Mouse (Mus musculus): ENCODE measurements around the gene Klk4. TPM values are rescaled to one million over a fixed set of nuclear protein-coding genes. Genes with fewer than 3 reads are reported as not detected.

The Klk4 gene
- total and polyA plus RNA-seq, 2 experiments from 2014 or later, result 0.71 to 1.1 TPM

- TF ChIP-seq CTCF (IDR thresholded peaks at IDR 0.05; ENCODE audit: low read depth), result no peak
- no peak for DNase-seq
- Histone ChIP-seq H3K4me3 (ENCODE audit: low read depth, low read length) (no peak overlapping the region), H3K27me3 (ENCODE audit: insufficient read depth, low read length) (no peaks in the 10 kb centered on the region), H3K4me2 (ENCODE audit: low read depth) (no peak overlapping the region), H3K9ac (no peak overlapping the region), H3K9me3 (ENCODE audit: low read length) (no peaks in the 10 kb centered on the region), H3K27ac (ENCODE audit: low read depth, low read length) (no peak overlapping the region), H3K4me1 (ENCODE audit: insufficient read depth) (no peaks in the 10 kb centered on the region), H3K36me3 (ENCODE audit: insufficient read depth) (no peaks in the 10 kb centered on the region)
- no peak for ATAC-seq
- WGBS, result 87% methylated on average over 13 of the region's 13 CpGs
These were observed 37.5 kb downstream of the Klk4 start for GRCm38 (mm10) chr7:43918426-43918825.

GRCm38 (mm10) chr7:43918871-43919270, 37.9 kb downstream of the Klk4 start:
- DNase-seq, result no peak
- Histone ChIP-seq H3K9ac (no peak overlapping the region), H3K4me1 (ENCODE audit: insufficient read depth) (no peaks in the 10 kb centered on the region), H3K4me3 (ENCODE audit: low read depth, low read length) (no peak overlapping the region), H3K9me3 (ENCODE audit: low read length) (no peaks in the 10 kb centered on the region), H3K27me3 (ENCODE audit: insufficient read depth, low read length) (no peaks in the 10 kb centered on the region), H3K36me3 (ENCODE audit: insufficient read depth) (no peaks in the 10 kb centered on the region), H3K27ac (ENCODE audit: low read depth, low read length) (no peak overlapping the region), H3K4me2 (ENCODE audit: low read depth) (no peak overlapping the region)
- no peak for TF ChIP-seq CTCF (IDR thresholded peaks at IDR 0.05; ENCODE audit: low read depth)
- 84% methylated on average over 8 of the region's 8 CpGs for WGBS
- ATAC-seq, result no peak

GRCm38 (mm10) chr7:43919559-43920451, 38.8 kb downstream of the Klk4 start:
- H3K27me3 ChIP-seq (ENCODE audit: insufficient read depth, low read length), result no peaks in the 10 kb centered on the region
- ATAC-seq, result peak; percentile 93
- no peak overlapping the region for H3K9ac ChIP-seq
- H3K4me1 ChIP-seq (ENCODE audit: insufficient read depth), result no peaks in the 10 kb centered on the region
- H3K27ac ChIP-seq (ENCODE audit: low read depth, low read length), result no peak overlapping the region
- no peaks in the 10 kb centered on the region for H3K36me3 ChIP-seq (ENCODE audit: insufficient read depth)
- WGBS, result 30% methylated on average over 14 of the region's 14 CpGs
- no peaks in the 10 kb centered on the region for H3K9me3 ChIP-seq (ENCODE audit: low read length)
- peak; percentile 68 for DNase-seq
- no peak overlapping the region for H3K4me2 ChIP-seq (ENCODE audit: low read depth)
- no peak overlapping the region for H3K4me3 ChIP-seq (ENCODE audit: low read depth, low read length)
- peak; percentile 83 for TF ChIP-seq CTCF (IDR thresholded peaks at IDR 0.05; ENCODE audit: low read depth)

- TF ChIP-seq CTCF (IDR thresholded peaks at IDR 0.05; ENCODE audit: low read depth), result no peak
- Histone ChIP-seq H3K27ac (ENCODE audit: low read depth, low read length) (no peak overlapping the region), H3K27me3 (ENCODE audit: insufficient read depth, low read length) (no peaks in the 10 kb centered on the region), H3K9ac (no peak overlapping the region), H3K4me3 (ENCODE audit: low read depth, low read length) (no peak overlapping the region), H3K4me1 (ENCODE audit: insufficient read depth) (no peaks in the 10 kb centered on the region), H3K36me3 (ENCODE audit: insufficient read depth) (no peaks in the 10 kb centered on the region), H3K4me2 (ENCODE audit: low read depth) (no peak overlapping the region), H3K9me3 (ENCODE audit: low read length) (no peaks in the 10 kb centered on the region)
- WGBS, result 95% methylated on average over 3 of the region's 3 CpGs
- DNase-seq (no peak), ATAC-seq (no peak)
These were observed 39.6 kb downstream of the Klk4 start for GRCm38 (mm10) chr7:43920582-43920981.

- Histone ChIP-seq H3K4me3 (ENCODE audit: low read depth, low read length) (no peak overlapping the region), H3K9me3 (ENCODE audit: low read length) (no peaks in the 10 kb centered on the region), H3K4me2 (ENCODE audit: low read depth) (no peak overlapping the region), H3K9ac (no peak overlapping the region), H3K4me1 (ENCODE audit: insufficient read depth) (no peaks in the 10 kb centered on the region), H3K27ac (ENCODE audit: low read depth, low read length) (no peak overlapping the region), H3K27me3 (ENCODE audit: insufficient read depth, low read length) (no peaks in the 10 kb centered on the region), H3K36me3 (ENCODE audit: insufficient read depth) (no peaks in the 10 kb centered on the region)
- DNase-seq (no peak), ATAC-seq (no peak)
- TF ChIP-seq CTCF (IDR thresholded peaks at IDR 0.05; ENCODE audit: low read depth), result no peak
- WGBS, result 93% methylated on average over 6 of the region's 6 CpGs
These were observed 40.1 kb downstream of the Klk4 start for GRCm38 (mm10) chr7:43921087-43921486.

GRCm38 (mm10) chr7:43921941-43922340, 41.0 kb downstream of the Klk4 start:
- ATAC-seq (no peak), DNase-seq (no peak)
- Histone ChIP-seq H3K4me2 (ENCODE audit: low read depth) (no peak overlapping the region), H3K4me3 (ENCODE audit: low read depth, low read length) (no peak overlapping the region), H3K9ac (no peak overlapping the region), H3K9me3 (ENCODE audit: low read length) (no peaks in the 10 kb centered on the region), H3K27ac (ENCODE audit: low read depth, low read length) (no peak overlapping the region), H3K27me3 (ENCODE audit: insufficient read depth, low read length) (no peaks in the 10 kb centered on the region), H3K36me3 (ENCODE audit: insufficient read depth) (no peaks in the 10 kb centered on the region), H3K4me1 (ENCODE audit: insufficient read depth) (no peaks in the 10 kb centered on the region)
- WGBS, result 82% methylated on average over 2 of the region's 2 CpGs
- no peak for TF ChIP-seq CTCF (IDR thresholded peaks at IDR 0.05; ENCODE audit: low read depth)

GRCm38 (mm10) chr7:43925985-43926384, 45.0 kb downstream of the Klk4 start:
- Histone ChIP-seq H3K9ac (no peak overlapping the region), H3K36me3 (ENCODE audit: insufficient read depth) (no peaks in the 10 kb centered on the region), H3K27ac (ENCODE audit: low read depth, low read length) (no peak overlapping the region), H3K4me1 (ENCODE audit: insufficient read depth) (no peaks in the 10 kb centered on the region), H3K4me3 (ENCODE audit: low read depth, low read length) (no peak overlapping the region), H3K27me3 (ENCODE audit: insufficient read depth, low read length) (no peaks in the 10 kb centered on the region), H3K4me2 (ENCODE audit: low read depth) (no peak overlapping the region), H3K9me3 (ENCODE audit: low read length) (no peaks in the 10 kb centered on the region)
- WGBS, result 68% methylated on average over 5 of the region's 5 CpGs
- ATAC-seq (no peak), DNase-seq (no peak)
- no peak for TF ChIP-seq CTCF (IDR thresholded peaks at IDR 0.05; ENCODE audit: low read depth)

Measured in forebrain, postnatal 0 days (tissue).